Mouse (Mus musculus) heart, embryonic 16.5 days (tissue): ENCODE data around the gene Stxbp3. TPM values are rescaled to one million over a fixed set of nuclear protein-coding genes. Genes with fewer than 3 reads are reported as not detected.
A peak's percentile ranks its signal among the peaks of the same experiment; 100 is the strongest.

ENCODE experiments used
- ATAC-seq: fragments of 200-750 bp; cut with Nextera tagmentation; replicated peaks from 2 replicates; pipeline ENCODE4 v1.8.0; 2017; ENCODE audit warnings: moderate number of reproducible peaks; ENCODE audit not compliant: insufficient read depth, low FRiP score; ENCODE audit errors: extremely low read depth
- H3K27ac ChIP-seq: fragments of 300-500 bp; sonication (generic); 2 replicates; pipeline ENCODE4 v1.5.1; 2014; ENCODE audit warnings: mild to moderate bottlenecking, low read length, control low read depth, moderate library complexity
- H3K27me3 ChIP-seq: fragments of 300-500 bp; sonication (generic); 2 replicates; pipeline ENCODE4 v1.6.1; 2014; ENCODE audit warnings: low read length, mixed read lengths; ENCODE audit not compliant: control insufficient read depth, insufficient read depth
- H3K36me3 ChIP-seq: fragments of 300-500 bp; sonication (generic); 2 replicates; pipeline ENCODE4 v1.6.1; 2014; ENCODE audit not compliant: control insufficient read depth, insufficient read depth
- H3K4me1 ChIP-seq: fragments of 300-500 bp; sonication (generic); 2 replicates; pipeline ENCODE4 v1.6.1; 2014; ENCODE audit warnings: low read length, mixed read lengths; ENCODE audit not compliant: control insufficient read depth, insufficient read depth
- H3K4me2 ChIP-seq: fragments of 300-500 bp; sonication (generic); 2 replicates; pipeline ENCODE4 v1.6.1; 2014; ENCODE audit warnings: low read depth, mild to moderate bottlenecking, control low read depth, low read length
- H3K4me3 ChIP-seq: fragments of 300-500 bp; sonication (generic); 2 replicates; pipeline ENCODE4 v1.5.1; 2014; ENCODE audit warnings: mild to moderate bottlenecking, control low read depth, low read length
- H3K9ac ChIP-seq: fragments of 300-500 bp; sonication (generic); 2 replicates; pipeline ENCODE4 v1.6.1; 2014; ENCODE audit warnings: low read length, control low read depth
- H3K9me3 ChIP-seq: fragments of 300-500 bp; sonication (generic); replicated peaks from 2 replicates; pipeline ENCODE4 v1.6.1; 2016; ENCODE audit warnings: low read length; ENCODE audit not compliant: control insufficient read depth
- WGBS: fragments of 180-500 bp; shearing (Covaris S2); extraction: QIAGEN DNeasy Blood & Tissue Kit; methylation state at CpG from one replicate; pipeline ENCODE4 v1.1.7; 2014; 5-methylcytosine and 5-hydroxymethylcytosine counted together
- polyA plus RNA-seq: library from polyadenylated mRNA; unstranded; fragments of >200 nt; fragmentation: Nextera tagmentation; extraction: Ambion mirVana; gene quantifications from 2 replicates; pipeline ENCODE4 v1.2.1, GENCODE M21; 2015

The Stxbp3 gene
- polyA plus RNA-seq, 1 experiment from 2014 or later: 33.1 TPM

- WGBS: 60% methylated on average over 2 of the region's 2 CpGs
- no peak for ATAC-seq
- Histone ChIP-seq H3K27me3 (no peaks in the 10 kb centered on the region), H3K4me3 (no peak overlapping the region), H3K36me3 (no peaks in the 10 kb centered on the region), H3K27ac (no peak overlapping the region), H3K9ac (no peak overlapping the region), H3K4me2 (no peak overlapping the region), H3K4me1 (peaks cover 16% of the 10 kb centered on the region), H3K9me3 (no peaks in the 10 kb centered on the region)
These were observed 20.5 kb upstream of the Stxbp3 start for GRCm38 (mm10) chr3:108860786-108861185.

GRCm38 (mm10) chr3:108858231-108858770, 18.0 kb upstream of the Stxbp3 start:
- Histone ChIP-seq H3K9ac (no peak overlapping the region; the same call in 1 of the 2 replicates), H3K36me3 (no peaks in the 10 kb centered on the region), H3K4me2 (peak overlapping the region; percentile 48; the same call in 1 of the 2 replicates), H3K4me3 (no peak overlapping the region), H3K27me3 (no peaks in the 10 kb centered on the region), H3K4me1 (peaks cover 23% of the 10 kb centered on the region), H3K9me3 (no peaks in the 10 kb centered on the region), H3K27ac (peak overlapping the region; percentile 76)
- WGBS: 28% methylated on average over 7 of the region's 7 CpGs
- ATAC-seq: peak; percentile 79

DNA sequence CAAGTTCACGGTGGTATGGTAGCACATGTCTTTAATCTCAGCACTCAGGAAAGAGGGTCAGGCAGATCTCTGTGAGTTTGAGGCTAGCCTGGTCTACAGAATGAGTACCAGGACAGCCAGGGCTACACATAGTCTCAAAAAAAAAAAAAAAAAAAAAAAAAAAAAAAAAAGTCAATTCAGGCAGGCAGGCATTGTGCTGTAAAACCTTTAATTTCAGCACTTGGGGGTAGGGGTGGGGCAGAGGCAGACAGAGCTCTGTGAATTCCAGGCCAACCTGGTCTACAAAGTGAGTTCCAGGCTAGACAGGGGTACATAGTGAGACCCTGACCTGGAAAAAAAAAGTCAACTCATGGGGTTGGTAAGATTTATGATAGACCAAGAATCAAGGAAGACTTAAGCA, 17.4 kb upstream of the Stxbp3 start:
- peak overlapping the region; percentile 76 for H3K27ac ChIP-seq
- no peak for ATAC-seq
- no peaks in the 10 kb centered on the region for H3K27me3 ChIP-seq
- H3K4me3 ChIP-seq: no peak overlapping the region
- H3K36me3 ChIP-seq: no peaks in the 10 kb centered on the region
- WGBS: 76% methylated on average over 1 of the region's 1 CpGs
- no peaks in the 10 kb centered on the region for H3K9me3 ChIP-seq
- no peak overlapping the region for H3K9ac ChIP-seq
- H3K4me1 ChIP-seq: peaks cover 23% of the 10 kb centered on the region
- peak overlapping the region; percentile 48; the same call in 1 of the 2 replicates for H3K4me2 ChIP-seq

DNA sequence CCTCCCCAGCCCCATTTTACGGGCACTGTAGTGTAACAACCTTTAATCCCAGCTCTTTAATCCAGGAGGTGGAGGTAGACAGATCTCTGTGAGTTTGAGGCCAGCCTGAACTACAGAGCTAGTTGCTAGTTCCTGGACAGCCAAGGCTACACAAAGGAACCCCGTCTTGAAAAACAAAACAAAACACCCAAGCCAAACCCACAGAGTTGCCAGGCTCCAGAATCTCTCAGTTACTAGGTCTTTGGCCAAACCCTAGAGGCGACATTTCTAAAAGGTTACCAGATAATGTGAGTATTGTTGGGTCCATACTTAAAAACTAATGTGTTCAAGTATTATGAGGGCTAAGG, 16.8 kb upstream of the Stxbp3 start:
- no peaks in the 10 kb centered on the region for H3K36me3 ChIP-seq
- H3K9me3 ChIP-seq: no peaks in the 10 kb centered on the region
- no peaks in the 10 kb centered on the region for H3K27me3 ChIP-seq
- WGBS: 47% methylated on average over 3 of the region's 3 CpGs
- peaks cover 23% of the 10 kb centered on the region for H3K4me1 ChIP-seq
- H3K4me3 ChIP-seq: no peak overlapping the region
- no peak overlapping the region for H3K4me2 ChIP-seq
- no peak for ATAC-seq
- H3K27ac ChIP-seq: no peak overlapping the region
- no peak overlapping the region for H3K9ac ChIP-seq

DNA sequence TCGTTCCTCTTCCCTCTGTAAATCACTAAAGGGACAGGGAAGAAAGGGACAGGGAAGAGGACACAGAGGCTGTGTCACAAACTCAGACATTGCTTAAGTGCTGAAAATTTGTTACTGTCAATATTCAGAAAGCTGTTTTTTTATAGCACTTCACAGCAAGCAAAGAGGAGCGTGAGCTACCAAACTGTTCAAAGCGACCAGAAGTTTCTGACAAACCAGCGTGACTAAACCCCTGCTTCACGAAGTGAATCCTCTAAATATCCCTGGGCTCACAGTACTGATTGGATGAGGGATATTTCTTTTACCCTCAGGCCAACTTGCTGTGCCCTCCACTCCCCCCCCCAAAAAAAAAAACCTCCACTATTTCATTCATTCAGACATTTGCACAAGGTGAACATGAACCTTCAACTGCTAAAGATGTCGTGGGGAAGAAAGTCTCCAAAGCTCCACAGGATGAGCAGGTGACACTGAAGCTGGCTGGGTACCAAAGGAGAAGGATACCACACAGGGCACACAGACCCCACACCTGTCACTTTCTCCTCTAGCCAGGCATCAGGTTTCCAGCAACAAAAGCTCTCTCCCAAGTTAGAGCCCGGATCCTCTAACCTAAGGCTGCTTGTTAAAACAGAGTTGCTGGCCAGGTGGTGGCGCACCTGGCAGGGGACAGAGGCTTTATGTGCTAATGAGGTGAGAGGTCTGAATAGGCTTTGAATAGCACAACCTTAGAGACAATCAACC, 16.2 kb upstream of the Stxbp3 start:
- Histone ChIP-seq H3K9me3 (no peaks in the 10 kb centered on the region), H3K36me3 (no peaks in the 10 kb centered on the region), H3K4me3 (no peak overlapping the region), H3K4me2 (no peak overlapping the region), H3K4me1 (peaks cover 23% of the 10 kb centered on the region), H3K27me3 (no peaks in the 10 kb centered on the region), H3K9ac (no peak overlapping the region), H3K27ac (peak overlapping the region; percentile 2; the same call in 1 of the 2 replicates)
- WGBS: 65% methylated on average over 8 of the region's 8 CpGs
- no peak for ATAC-seq

GRCm38 (mm10) chr3:108855864-108856263, 15.5 kb upstream of the Stxbp3 start:
- no peak overlapping the region for H3K9ac ChIP-seq
- no peaks in the 10 kb centered on the region for H3K36me3 ChIP-seq
- H3K27me3 ChIP-seq: no peaks in the 10 kb centered on the region
- peak; percentile 6; the same call in 1 of the 2 replicates for ATAC-seq
- peaks cover 23% of the 10 kb centered on the region for H3K4me1 ChIP-seq
- H3K4me3 ChIP-seq: no peak overlapping the region
- H3K27ac ChIP-seq: peak overlapping the region; percentile 2; the same call in 1 of the 2 replicates
- H3K9me3 ChIP-seq: no peaks in the 10 kb centered on the region
- no peak overlapping the region for H3K4me2 ChIP-seq
- 45% methylated on average over 10 of the region's 10 CpGs for WGBS

DNA sequence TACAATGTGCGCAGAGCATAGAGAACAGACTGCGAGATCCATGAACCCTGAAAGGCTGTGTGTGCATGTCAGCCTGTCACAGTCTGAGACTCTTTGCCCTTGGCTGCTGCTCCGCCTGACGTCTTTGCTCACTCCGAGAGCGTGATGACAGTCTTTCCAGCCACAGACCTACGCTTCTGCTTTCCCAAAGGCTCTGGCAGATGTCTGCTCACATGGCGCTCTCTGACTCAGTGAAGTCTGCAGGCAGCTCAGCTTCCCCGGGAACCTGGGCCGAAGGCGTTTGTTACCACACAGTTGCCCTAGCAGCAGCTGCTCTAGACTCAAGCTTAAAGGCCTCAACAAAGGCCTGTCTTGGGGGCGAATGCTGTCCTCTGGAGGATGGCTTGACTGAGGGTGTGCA, 15.0 kb upstream of the Stxbp3 start:
- Histone ChIP-seq H3K4me2 (no peak overlapping the region), H3K4me1 (peaks cover 25% of the 10 kb centered on the region), H3K9ac (no peak overlapping the region), H3K36me3 (no peaks in the 10 kb centered on the region), H3K9me3 (no peaks in the 10 kb centered on the region), H3K4me3 (no peak overlapping the region), H3K27ac (peak overlapping the region; percentile 17), H3K27me3 (no peaks in the 10 kb centered on the region)
- ATAC-seq: no peak
- WGBS: 38% methylated on average over 12 of the region's 12 CpGs

DNA sequence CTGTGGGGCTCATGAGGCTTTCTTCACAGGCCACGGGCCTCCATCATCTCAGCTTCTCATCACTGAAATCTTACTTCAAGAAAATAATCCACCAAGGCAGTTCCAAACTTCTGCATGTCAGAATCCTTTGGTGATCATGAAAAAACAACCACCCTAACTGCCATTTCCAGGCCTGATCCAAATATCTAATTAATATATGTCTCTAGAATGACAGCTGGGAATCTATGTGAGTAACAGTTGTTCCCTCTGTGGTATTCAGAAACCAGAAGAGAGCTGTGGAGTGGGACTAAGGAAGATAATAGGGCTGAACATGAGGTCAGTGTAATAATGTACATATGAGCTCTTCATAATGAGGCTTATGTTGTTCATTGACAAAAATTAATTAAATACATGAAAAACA, 12.9 kb upstream of the Stxbp3 start:
- H3K4me2 ChIP-seq: no peak overlapping the region
- no peaks in the 10 kb centered on the region for H3K9me3 ChIP-seq
- WGBS: 68% methylated on average over 1 of the region's 1 CpGs
- no peaks in the 10 kb centered on the region for H3K36me3 ChIP-seq
- no peak overlapping the region for H3K27ac ChIP-seq
- no peak overlapping the region for H3K4me3 ChIP-seq
- no peak for ATAC-seq
- H3K4me1 ChIP-seq: peaks cover 20% of the 10 kb centered on the region
- H3K27me3 ChIP-seq: no peaks in the 10 kb centered on the region
- no peak overlapping the region for H3K9ac ChIP-seq

DNA sequence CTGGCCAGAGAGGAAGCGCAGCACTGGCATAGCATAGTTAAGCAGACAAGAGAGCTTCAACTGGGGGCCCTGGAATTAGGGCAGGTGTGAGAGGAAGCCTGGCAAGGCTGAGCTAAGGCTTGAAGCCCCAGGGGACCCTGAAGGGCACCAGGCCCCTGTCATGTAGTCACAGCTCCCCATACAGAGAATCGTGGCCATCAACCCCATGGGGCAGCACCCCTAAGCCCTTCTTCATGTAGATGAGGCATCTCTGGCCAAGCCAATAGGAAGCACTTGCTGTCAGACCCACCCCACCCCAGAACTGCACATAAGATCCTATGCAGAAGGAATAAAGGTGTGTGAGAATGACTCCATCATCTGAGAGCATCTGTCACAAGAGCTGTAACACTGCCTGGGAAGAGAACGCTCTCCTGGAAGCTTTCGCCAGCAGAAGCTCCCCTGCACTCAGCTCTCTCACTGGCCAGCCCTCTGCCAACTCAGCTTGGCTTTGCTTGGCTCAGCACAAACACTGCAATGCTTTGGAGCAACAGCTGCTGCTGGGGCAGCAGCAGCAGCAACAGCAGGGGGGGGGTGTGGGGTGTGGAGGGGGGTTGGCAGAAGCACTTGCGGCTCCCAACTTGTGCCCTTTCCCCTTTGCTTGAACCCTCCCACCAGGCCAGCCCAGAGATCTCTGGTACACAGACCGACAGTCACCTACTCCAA, 11.8 kb upstream of the Stxbp3 start:
- Histone ChIP-seq H3K4me2 (no peak overlapping the region), H3K9me3 (no peaks in the 10 kb centered on the region), H3K27ac (no peak overlapping the region), H3K4me1 (peaks cover 18% of the 10 kb centered on the region), H3K36me3 (no peaks in the 10 kb centered on the region), H3K27me3 (no peaks in the 10 kb centered on the region), H3K4me3 (no peak overlapping the region), H3K9ac (no peak overlapping the region)
- WGBS: 59% methylated on average over 6 of the region's 6 CpGs
- ATAC-seq: no peak
